Mouse (Mus musculus) embryonic fibroblast, embryonic 13.5 days (primary cell): ENCODE results near the gene Olfr1367.

Experiments used
- CTCF ChIP-seq: IDR thresholded peaks from 2 replicates; pipeline ENCODE4 v1.5.1; 2011; ENCODE audit warnings: mild to moderate bottlenecking, control low read depth, low read length, moderate library complexity, borderline replicate concordance; ENCODE audit not compliant: insufficient read depth
- POLR2A ChIP-seq: IDR thresholded peaks from 2 replicates; pipeline ENCODE4 v1.6.1; 2011; ENCODE audit warnings: low read depth, mild to moderate bottlenecking, control low read depth, low read length, moderate library complexity

DNA sequence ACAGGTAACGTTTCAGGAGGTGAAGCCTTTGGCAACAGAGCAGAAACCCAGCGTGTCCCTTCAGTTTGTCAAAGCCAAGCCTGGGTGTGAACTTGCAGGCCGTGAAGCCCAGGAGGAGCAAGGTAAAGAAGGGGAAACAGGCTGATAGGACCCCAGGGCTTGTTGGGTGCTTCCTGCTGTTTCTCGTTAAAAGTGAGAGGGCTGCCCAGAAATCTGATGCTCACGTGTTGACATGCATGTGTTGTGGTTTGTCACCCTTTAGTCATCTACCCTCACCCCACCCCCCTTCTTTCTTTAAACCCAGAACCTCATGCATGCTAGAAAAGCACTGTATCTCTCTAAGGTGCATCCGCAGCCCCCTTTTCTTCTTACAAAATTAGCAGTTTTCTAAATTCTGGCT lies 19.9 kb downstream of the Olfr1367 start:
- TF ChIP-seq CTCF, result no peak
- TF ChIP-seq POLR2A, result no peak
